Mouse (Mus musculus) liver, embryonic 14.5 days (tissue): ENCODE measurements at regions not wholly inside any gene's neighbourhood (a gene's known extent, or its start where the extent isn't known, plus 50 kb on each side); places are given as distances from the start of the nearest gene placed in this dataset.

Experiments
- ATAC-seq: fragments of 200-750 bp; cut with Nextera tagmentation; 2 replicates; pipeline ENCODE4 v1.8.0; 2017; ENCODE audit warnings: moderate number of reproducible peaks, mild to moderate bottlenecking, moderate library complexity; ENCODE audit not compliant: insufficient read depth
- DNase-seq, 3 experiments: peaks; one replicate each; pipeline ENCODE4 v3.0.0-alpha.2; 2012 to 2013; ENCODE audit warnings: low read depth in 3 of 3, low spot score in 3 of 3
- H3K27ac ChIP-seq: fragments of 300-500 bp; sonication (generic); 2 replicates; pipeline ENCODE4 v1.5.1; 2014; ENCODE audit warnings: moderate library complexity, mild to moderate bottlenecking, control low read depth, inconsistent platforms
- H3K27me3 ChIP-seq: fragments of 300-500 bp; sonication (generic); 2 replicates; pipeline ENCODE4 v1.6.1; 2014; ENCODE audit warnings: mild to moderate bottlenecking, low read length, moderate library complexity; ENCODE audit not compliant: control insufficient read depth, insufficient read depth
- H3K36me3 ChIP-seq: fragments of 300-500 bp; sonication (generic); replicated peaks from 2 replicates; pipeline ENCODE4 v1.6.1; 2014; ENCODE audit warnings: low read depth; ENCODE audit not compliant: control insufficient read depth, insufficient read depth
- H3K4me1 ChIP-seq, 2 experiments: fragments of 200-500 bp in 1 of 2; fragments of 300-500 bp in 1 of 2; sonication (generic) in 1 of 2; replicated peaks; 2 replicates each; pipeline ENCODE4 v1.6.1; 2012 to 2014; ENCODE audit warnings: antibody characterized with exemption in 1 of 2, inconsistent platforms in 1 of 2, low read length in 1 of 2; ENCODE audit not compliant: control insufficient read depth in 2 of 2, insufficient read depth in 2 of 2
- H3K4me2 ChIP-seq: fragments of 300-500 bp; sonication (generic); 2 replicates; pipeline ENCODE4 v1.6.1; 2014; ENCODE audit warnings: low read depth, mild to moderate bottlenecking, control low read depth, moderate library complexity
- H3K4me3 ChIP-seq, 2 experiments: fragments of 200-500 bp in 1 of 2; fragments of 300-500 bp in 1 of 2; sonication (generic) in 1 of 2; 2 replicates each; pipeline ENCODE4 v1.5.1; 2012 to 2014; ENCODE audit warnings: low read depth in 2 of 2, low read length in 2 of 2, mild to moderate bottlenecking in 2 of 2, control low read depth in 1 of 2, inconsistent platforms in 1 of 2, moderate library complexity in 1 of 2; ENCODE audit not compliant: insufficient read depth in 1 of 2
- H3K9ac ChIP-seq: fragments of 300-500 bp; sonication (generic); replicated peaks from 2 replicates; pipeline ENCODE4 v1.6.1; 2014; ENCODE audit warnings: mild to moderate bottlenecking, control low read depth, moderate library complexity
- H3K9me3 ChIP-seq: fragments of 300-500 bp; sonication (generic); 2 replicates; pipeline ENCODE4 v1.6.1; 2016; ENCODE audit warnings: low read length, mixed read lengths; ENCODE audit not compliant: control insufficient read depth
- CTCF ChIP-seq: IDR thresholded peaks from 2 replicates; pipeline ENCODE4 v1.5.1; 2016; ENCODE audit warnings: antibody characterized with exemption, low read depth, control low read depth
- EP300 ChIP-seq: IDR thresholded peaks from 2 replicates; pipeline ENCODE4 v1.6.1; 2016; ENCODE audit warnings: antibody characterized with exemption, low read depth
- WGBS: fragments of 180-500 bp; shearing (Covaris S2); extraction: QIAGEN DNeasy Blood & Tissue Kit; methylation state at CpG from one replicate; pipeline ENCODE4 v1.1.7; 2014; ENCODE audit not compliant: insufficient replicate concordance; 5-methylcytosine and 5-hydroxymethylcytosine counted together

- Histone ChIP-seq H3K4me3 (no peak overlapping the region), H3K9ac (no peak overlapping the region), H3K36me3 (no peaks in the 10 kb centered on the region), H3K27ac (no peak overlapping the region), H3K4me1 (no peaks in the 10 kb centered on the region), H3K9me3 (no peaks in the 10 kb centered on the region), H3K27me3 (no peaks in the 10 kb centered on the region), H3K4me2 (no peak overlapping the region)
- no peak for DNase-seq
- TF ChIP-seq EP300 = no peak
- TF ChIP-seq CTCF = no peak
- ATAC-seq = no peak
These were observed 77.9 kb upstream of the Nampt start for GRCm38 (mm10) chr12:32741465-32741864.

GRCm38 (mm10) chr12:32757441-32758119 lies 61.8 kb upstream of the Nampt start:
- Histone ChIP-seq H3K9me3 (no peaks in the 10 kb centered on the region), H3K27me3 (no peaks in the 10 kb centered on the region), H3K4me3 (no peak overlapping the region), H3K9ac (no peak overlapping the region), H3K27ac (no peak overlapping the region), H3K36me3 (no peaks in the 10 kb centered on the region), H3K4me2 (no peak overlapping the region), H3K4me1 (no peaks in the 10 kb centered on the region)
- no peak for ATAC-seq
- TF ChIP-seq EP300 = no peak
- TF ChIP-seq CTCF = no peak
- DNase-seq = no peak
- WGBS = 56% methylated on average over 2 of the region's 2 CpGs

GRCm38 (mm10) chr12:32758150-32758549 lies 61.2 kb upstream of the Nampt start:
- WGBS = 62% methylated on average over 2 of the region's 2 CpGs
- no peak overlapping the region for H3K4me2 ChIP-seq
- no peak for TF ChIP-seq EP300
- no peak for TF ChIP-seq CTCF

GRCm38 (mm10) chr12:32760627-32761026 lies 58.7 kb upstream of the Nampt start:
- no peak overlapping the region for H3K9ac ChIP-seq
- TF ChIP-seq CTCF = no peak
- no peak for TF ChIP-seq EP300
- WGBS = 44% methylated on average over 3 of the region's 3 CpGs

More at GRCm38 (mm10) chr12:32758150-32758549, 61.2 kb upstream of the Nampt start:
- DNase-seq = no peak
- no peaks in the 10 kb centered on the region for H3K36me3 ChIP-seq
- no peaks in the 10 kb centered on the region for H3K9me3 ChIP-seq
- H3K27ac ChIP-seq = no peak overlapping the region
- H3K9ac ChIP-seq = no peak overlapping the region
- no peak for ATAC-seq
- H3K4me3 ChIP-seq = no peak overlapping the region
- H3K27me3 ChIP-seq = no peaks in the 10 kb centered on the region
- H3K4me1 ChIP-seq = no peaks in the 10 kb centered on the region

GRCm38 (mm10) chr12:32761055-32761454 lies 58.3 kb upstream of the Nampt start:
- H3K4me2 ChIP-seq = no peak overlapping the region
- DNase-seq = no peak
- no peaks in the 10 kb centered on the region for H3K9me3 ChIP-seq
- H3K27ac ChIP-seq = no peak overlapping the region
- no peak for ATAC-seq
- H3K36me3 ChIP-seq = no peaks in the 10 kb centered on the region
- H3K27me3 ChIP-seq = no peaks in the 10 kb centered on the region
- H3K4me3 ChIP-seq = no peak overlapping the region
- WGBS = 29% methylated on average over 3 of the region's 3 CpGs
- H3K9ac ChIP-seq = no peak overlapping the region
- TF ChIP-seq CTCF = no peak
- no peak for TF ChIP-seq EP300
- H3K4me1 ChIP-seq = no peaks in the 10 kb centered on the region

More at GRCm38 (mm10) chr12:32760627-32761026, 58.7 kb upstream of the Nampt start:
- no peaks in the 10 kb centered on the region for H3K9me3 ChIP-seq
- H3K4me1 ChIP-seq = no peaks in the 10 kb centered on the region
- no peaks in the 10 kb centered on the region for H3K36me3 ChIP-seq
- H3K27me3 ChIP-seq = no peaks in the 10 kb centered on the region
- H3K4me3 ChIP-seq = no peak overlapping the region
- DNase-seq (no peak), ATAC-seq (no peak)
- H3K27ac ChIP-seq = no peak overlapping the region
- H3K4me2 ChIP-seq = no peak overlapping the region
